Mouse (Mus musculus) midbrain, embryonic 15.5 days (tissue): Measurements from ENCODE around the gene Gbf1. TPM values are rescaled to one million over a fixed set of nuclear protein-coding genes. Genes with fewer than 3 reads are reported as not detected.

Experiments used
- ATAC-seq: fragments of 200-750 bp; cut with Nextera tagmentation; replicated peaks from 2 replicates; pipeline ENCODE4 v1.8.0; 2017; ENCODE audit warnings: moderate TSS enrichment
- H3K27ac ChIP-seq: fragments of 300-500 bp; sonication (generic); 2 replicates; pipeline ENCODE4 v1.5.1; 2015; ENCODE audit warnings: mild to moderate bottlenecking, inconsistent platforms
- H3K27me3 ChIP-seq: fragments of 300-500 bp; sonication (generic); replicated peaks from 2 replicates; pipeline ENCODE4 v1.6.1; 2015; ENCODE audit warnings: inconsistent platforms
- H3K36me3 ChIP-seq: fragments of 300-500 bp; sonication (generic); replicated peaks from 2 replicates; pipeline ENCODE4 v1.6.1; 2015; ENCODE audit warnings: inconsistent platforms
- H3K4me1 ChIP-seq: fragments of 300-500 bp; sonication (generic); 2 replicates; pipeline ENCODE4 v1.6.1; 2015; ENCODE audit warnings: inconsistent platforms
- H3K4me2 ChIP-seq: fragments of 300-500 bp; sonication (generic); 2 replicates; pipeline ENCODE4 v1.6.1; 2015; ENCODE audit warnings: inconsistent platforms, mild to moderate bottlenecking, moderate library complexity
- H3K4me3 ChIP-seq: fragments of 300-500 bp; sonication (generic); 2 replicates; pipeline ENCODE4 v1.5.1; 2015; ENCODE audit warnings: mild to moderate bottlenecking, inconsistent platforms
- H3K9ac ChIP-seq: fragments of 300-500 bp; sonication (generic); 2 replicates; pipeline ENCODE4 v1.6.1; 2015; ENCODE audit warnings: mild to moderate bottlenecking, inconsistent platforms
- H3K9me3 ChIP-seq: fragments of 300-500 bp; sonication (generic); 2 replicates; pipeline ENCODE4 v1.6.1; 2016; ENCODE audit warnings: inconsistent platforms
- WGBS: fragments of 180-500 bp; shearing (Covaris S2); methylation state at CpG from one replicate; pipeline ENCODE4 v1.1.7; 2015; ENCODE audit warnings: mixed read lengths; 5-methylcytosine and 5-hydroxymethylcytosine counted together
- polyA plus RNA-seq: library from polyadenylated mRNA; unstranded; fragments of >200 nt; fragmentation: Nextera tagmentation; extraction: Ambion mirVana; gene quantifications from 2 replicates; pipeline ENCODE4 v1.2.1, GENCODE M21; 2015

Gene Gbf1
- polyA plus RNA-seq, 1 experiment from 2014 or later: 83.0 TPM

GRCm38 (mm10) chr19:46131694-46132525 is 20.4 kb upstream of the Gbf1 start, which contains the start of gene Elovl3:
TSS of gene Elovl3 (plus strand) at chr19:46131897.
- peak within 1 kb of the TSS; percentile 19; the same call in 1 of the 2 replicates for H3K9ac ChIP-seq
- ATAC-seq: no peak
- no peaks in the 10 kb centered on the region for H3K36me3 ChIP-seq
- WGBS: under 1% methylated on average over 31 of the region's 31 CpGs
- H3K27ac ChIP-seq: no peak within 1 kb of the TSS
- peaks cover 51% of the 10 kb centered on the region for H3K27me3 ChIP-seq
- peak within 1 kb of the TSS; percentile 16 for H3K4me3 ChIP-seq
- H3K9me3 ChIP-seq: no peaks in the 10 kb centered on the region
- peak within 1 kb of the TSS; percentile 40 for H3K4me2 ChIP-seq
- peaks cover 23% of the 10 kb centered on the region for H3K4me1 ChIP-seq

GRCm38 (mm10) chr19:46132577-46132976 is 19.7 kb upstream of the Gbf1 start:
- H3K36me3 ChIP-seq: no peaks in the 10 kb centered on the region
- 27% methylated on average over 6 of the region's 6 CpGs for WGBS
- H3K4me1 ChIP-seq: peaks cover 27% of the 10 kb centered on the region
- ATAC-seq: no peak
- H3K4me3 ChIP-seq: no peak overlapping the region
- no peaks in the 10 kb centered on the region for H3K9me3 ChIP-seq
- H3K27me3 ChIP-seq: peaks cover 57% of the 10 kb centered on the region
- no peak overlapping the region for H3K9ac ChIP-seq
- no peak overlapping the region for H3K27ac ChIP-seq
- H3K4me2 ChIP-seq: no peak overlapping the region

GRCm38 (mm10) chr19:46135297-46135696 is 17.0 kb upstream of the Gbf1 start:
- H3K9ac ChIP-seq: peak overlapping the region; percentile 56; the same call in 1 of the 2 replicates
- WGBS: 2% methylated on average over 12 of the region's 12 CpGs
- H3K4me3 ChIP-seq: peak overlapping the region; percentile 61

GRCm38 (mm10) chr19:46135789-46136638 is 16.3 kb upstream of the Gbf1 start:
- peak overlapping the region; percentile 99 for H3K4me2 ChIP-seq
- no peaks in the 10 kb centered on the region for H3K36me3 ChIP-seq
- ATAC-seq: peak; percentile 62
- WGBS: under 1% methylated on average over 78 of the region's 79 CpGs
- H3K9me3 ChIP-seq: no peaks in the 10 kb centered on the region
- H3K27me3 ChIP-seq: peaks cover 62% of the 10 kb centered on the region
- H3K27ac ChIP-seq: no peak overlapping the region
- H3K4me3 ChIP-seq: peak overlapping the region; percentile 61
- peaks cover 27% of the 10 kb centered on the region for H3K4me1 ChIP-seq
- H3K9ac ChIP-seq: peak overlapping the region; percentile 56

More at GRCm38 (mm10) chr19:46135297-46135696, 17.0 kb upstream of the Gbf1 start:
- Histone ChIP-seq H3K4me1 (peaks cover 27% of the 10 kb centered on the region), H3K27ac (no peak overlapping the region), H3K36me3 (no peaks in the 10 kb centered on the region), H3K27me3 (peaks cover 69% of the 10 kb centered on the region), H3K4me2 (peak overlapping the region; percentile 99), H3K9me3 (no peaks in the 10 kb centered on the region)
- ATAC-seq: peak; percentile 76

GRCm38 (mm10) chr19:46136639-46137580 is 15.4 kb upstream of the Gbf1 start:
- ATAC-seq: peak; percentile 67
- peaks cover 61% of the 10 kb centered on the region for H3K27me3 ChIP-seq
- H3K4me1 ChIP-seq: peaks cover 23% of the 10 kb centered on the region

GRCm38 (mm10) chr19:46140324-46140723 is 12.0 kb upstream of the Gbf1 start:
- 51% methylated on average over 2 of the region's 2 CpGs for WGBS
- ATAC-seq: no peak

More at GRCm38 (mm10) chr19:46136639-46137580, 15.4 kb upstream of the Gbf1 start:
- H3K36me3 ChIP-seq: no peaks in the 10 kb centered on the region
- H3K9ac ChIP-seq: peak overlapping the region; percentile 56; the same call in 1 of the 2 replicates
- H3K4me2 ChIP-seq: peak overlapping the region; percentile 99
- H3K4me3 ChIP-seq: peak overlapping the region; percentile 61
- no peak overlapping the region for H3K27ac ChIP-seq
- H3K9me3 ChIP-seq: no peaks in the 10 kb centered on the region
- 2% methylated on average over 49 of the region's 49 CpGs for WGBS

GRCm38 (mm10) chr19:46141091-46141490 is 11.2 kb upstream of the Gbf1 start:
- no peak overlapping the region for H3K9ac ChIP-seq
- H3K4me1 ChIP-seq: peaks cover 12% of the 10 kb centered on the region
- peaks cover 50% of the 10 kb centered on the region for H3K27me3 ChIP-seq
- H3K9me3 ChIP-seq: no peaks in the 10 kb centered on the region
- no peaks in the 10 kb centered on the region for H3K36me3 ChIP-seq
- ATAC-seq: no peak
- H3K4me2 ChIP-seq: no peak overlapping the region
- H3K27ac ChIP-seq: no peak overlapping the region
- 8% methylated on average over 6 of the region's 6 CpGs for WGBS
- no peak overlapping the region for H3K4me3 ChIP-seq

More at GRCm38 (mm10) chr19:46140324-46140723, 12.0 kb upstream of the Gbf1 start:
- peaks cover 20% of the 10 kb centered on the region for H3K4me1 ChIP-seq
- no peak overlapping the region for H3K27ac ChIP-seq
- H3K9me3 ChIP-seq: no peaks in the 10 kb centered on the region
- no peak overlapping the region for H3K4me3 ChIP-seq
- no peak overlapping the region for H3K4me2 ChIP-seq
- peaks cover 44% of the 10 kb centered on the region for H3K27me3 ChIP-seq
- H3K36me3 ChIP-seq: no peaks in the 10 kb centered on the region
- H3K9ac ChIP-seq: no peak overlapping the region

- no peaks in the 10 kb centered on the region for H3K36me3 ChIP-seq
- H3K4me2 ChIP-seq: peak within 1 kb of the TSS; percentile 93
- H3K4me1 ChIP-seq: peaks cover 23% of the 10 kb centered on the region
- no peak within 1 kb of the TSS for H3K27ac ChIP-seq
- H3K9me3 ChIP-seq: no peaks in the 10 kb centered on the region
- 0 out of 2 replicates have a peak within 1 kb of the TSS, but pooled peaks have one; percentile 21 for H3K9ac ChIP-seq
- WGBS: under 1% methylated on average over 47 of the region's 47 CpGs
- H3K4me3 ChIP-seq: peak within 1 kb of the TSS; percentile 44
- H3K27me3 ChIP-seq: peaks cover 63% of the 10 kb centered on the region
- no peak for ATAC-seq
Observed at GRCm38 (mm10) chr19:46147511-46148371, 4.6 kb upstream of the Gbf1 start, which contains the start of gene Pitx3. TSS of gene Pitx3 (minus strand) at chr19:46148326.

- ATAC-seq: peak; percentile 31
- H3K27me3 ChIP-seq: peaks cover 60% of the 10 kb centered on the region
- H3K27ac ChIP-seq: no peak overlapping the region
- no peaks in the 10 kb centered on the region for H3K9me3 ChIP-seq
- WGBS: 0% methylated on average over 27 of the region's 27 CpGs
- peaks cover 28% of the 10 kb centered on the region for H3K4me1 ChIP-seq
- H3K9ac ChIP-seq: 0 out of 2 replicates have a peak overlapping the region, but pooled peaks have one; percentile 14
- peak overlapping the region; percentile 93 for H3K4me2 ChIP-seq
- no peaks in the 10 kb centered on the region for H3K36me3 ChIP-seq
- H3K4me3 ChIP-seq: peak overlapping the region; percentile 44
Observed at GRCm38 (mm10) chr19:46148372-46148760, 3.9 kb upstream of the Gbf1 start.

- WGBS: 28% methylated on average over 12 of the region's 12 CpGs
- Histone ChIP-seq H3K4me1 (peaks cover 36% of the 10 kb centered on the region), H3K9me3 (no peaks in the 10 kb centered on the region), H3K27ac (no peak overlapping the region), H3K4me2 (peak overlapping the region; percentile 93; the same call in 1 of the 2 replicates), H3K9ac (no peak overlapping the region), H3K27me3 (peaks cover 59% of the 10 kb centered on the region), H3K4me3 (peak overlapping the region; percentile 44), H3K36me3 (no peaks in the 10 kb centered on the region)
- no peak for ATAC-seq
Observed at GRCm38 (mm10) chr19:46149091-46149490, 3.2 kb upstream of the Gbf1 start.
